Mouse (Mus musculus) limb, embryonic 14.5 days (tissue): Measurements from ENCODE around the gene Fmo2. TPM values are rescaled to one million over a fixed set of nuclear protein-coding genes. Genes with fewer than 3 reads are reported as not detected.
A peak's percentile ranks its signal among the peaks of the same experiment; 100 is the strongest.

Source experiments
- ATAC-seq: fragments of 200-750 bp; cut with Nextera tagmentation; 2 replicates; pipeline ENCODE4 v1.8.0; 2017; ENCODE audit warnings: low read depth, moderate number of reproducible peaks, moderate TSS enrichment; ENCODE audit not compliant: low FRiP score
- DNase-seq: peaks from one replicate; pipeline ENCODE4 v3.0.0-alpha.2; 2015; ENCODE audit warnings: low spot score
- H3K27ac ChIP-seq: fragments of 300-500 bp; sonication (generic); replicated peaks from 2 replicates; pipeline ENCODE4 v1.5.1; 2014; ENCODE audit warnings: low read depth, mild to moderate bottlenecking, low read length, moderate library complexity, mixed read lengths
- H3K27me3 ChIP-seq: fragments of 300-500 bp; sonication (generic); 2 replicates; pipeline ENCODE4 v1.6.1; 2014; ENCODE audit warnings: low read length, mixed read lengths; ENCODE audit not compliant: control insufficient read depth, insufficient read depth
- H3K36me3 ChIP-seq: fragments of 300-500 bp; sonication (generic); 2 replicates; pipeline ENCODE4 v1.6.1; 2014; ENCODE audit warnings: mild to moderate bottlenecking, low read length, moderate library complexity, mixed read lengths; ENCODE audit not compliant: control insufficient read depth, insufficient read depth
- H3K4me1 ChIP-seq: fragments of 300-500 bp; sonication (generic); 2 replicates; pipeline ENCODE4 v1.6.1; 2014; ENCODE audit warnings: antibody characterized with exemption, low read length, mixed read lengths; ENCODE audit not compliant: control insufficient read depth, insufficient read depth
- H3K4me2 ChIP-seq: fragments of 300-500 bp; sonication (generic); replicated peaks from 2 replicates; pipeline ENCODE4 v1.6.1; 2014; ENCODE audit warnings: low read depth, mild to moderate bottlenecking, low read length, moderate library complexity; ENCODE audit not compliant: severe bottlenecking
- H3K4me3 ChIP-seq: fragments of 300-500 bp; sonication (generic); replicated peaks from 2 replicates; pipeline ENCODE4 v1.5.1; 2014; ENCODE audit warnings: low read length
- H3K9ac ChIP-seq: fragments of 300-500 bp; sonication (generic); 2 replicates; pipeline ENCODE4 v1.6.1; 2014; ENCODE audit warnings: mild to moderate bottlenecking, low read depth, low read length, moderate library complexity; ENCODE audit not compliant: severe bottlenecking
- H3K9me3 ChIP-seq: fragments of 300-500 bp; sonication (generic); 2 replicates; pipeline ENCODE4 v1.6.1; 2016; ENCODE audit warnings: low read length; ENCODE audit not compliant: control insufficient read depth
- POLR2A ChIP-seq: fragments of 200-500 bp; IDR thresholded peaks from 2 replicates; pipeline ENCODE4 v1.8.0; 2012; ENCODE audit warnings: inconsistent platforms, mild to moderate bottlenecking, moderate library complexity, borderline replicate concordance; ENCODE audit not compliant: insufficient read depth, insufficient read length; ENCODE audit errors: extremely low read depth
- whole genome bisulfite sequencing: fragments of 180-500 bp; shearing (Covaris S2); extraction: QIAGEN DNeasy Blood & Tissue Kit; methylation state at CpG from one replicate; pipeline ENCODE4 v1.1.7; 2014; 5-methylcytosine and 5-hydroxymethylcytosine counted together
- polyA plus RNA-seq, 2 experiments: library from polyadenylated mRNA; depleted of rRNA in 1 of 2; stranded (reverse) in 1 of 2; unstranded in 1 of 2; fragments of >200 nt; fragmentation: Nextera tagmentation in 1 of 2; extraction: Ambion mirVana in 1 of 2; gene quantifications; 2 replicates each; pipeline versions ENCODE4 v1.2.1 to v1.2.3; 2012 to 2014

Fmo2 gene
- polyA plus RNA-seq, 2 experiments: 1.5 to 2.1 TPM

- Histone ChIP-seq H3K9me3 (no peaks in the 10 kb centered on the region), H3K4me2 (no peak overlapping the region), H3K9ac (no peak overlapping the region), H3K4me1 (peaks cover 6% of the 10 kb centered on the region), H3K27me3 (0 out of 2 replicates have a peak, but pooled peaks cover 6% of the 10 kb centered on the region), H3K4me3 (no peak overlapping the region), H3K27ac (no peak overlapping the region), H3K36me3 (no peaks in the 10 kb centered on the region)
- DNase-seq (peak; percentile 88), ATAC-seq (peak; percentile 86)
- WGBS: 22% methylated on average over 5 of the region's 5 CpGs
- no peak for TF ChIP-seq POLR2A
These were observed 39.6 kb upstream of the Fmo2 start for GRCm38 (mm10) chr1:162937970-162938695.

GRCm38 (mm10) chr1:162937415-162937814, 38.9 kb upstream of the Fmo2 start, which contains the start of gene Fmo6:
Fmo6 (minus strand) TSS chr1:162937515.
- TF ChIP-seq POLR2A: no peak
- Histone ChIP-seq H3K9me3 (no peaks in the 10 kb centered on the region), H3K9ac (no peak within 1 kb of the TSS), H3K4me2 (no peak within 1 kb of the TSS), H3K4me1 (peaks cover 6% of the 10 kb centered on the region), H3K27ac (no peak within 1 kb of the TSS), H3K4me3 (no peak within 1 kb of the TSS), H3K36me3 (no peaks in the 10 kb centered on the region), H3K27me3 (0 out of 2 replicates have a peak, but pooled peaks cover 6% of the 10 kb centered on the region)
- WGBS: 77% methylated on average over 6 of the region's 6 CpGs
- DNase-seq (no peak), ATAC-seq (no peak)

GRCm38 (mm10) chr1:162934374-162935012, 36.0 kb upstream of the Fmo2 start:
- Histone ChIP-seq H3K4me3 (no peak overlapping the region), H3K4me2 (no peak overlapping the region), H3K9ac (no peak overlapping the region), H3K4me1 (peaks cover 6% of the 10 kb centered on the region), H3K27me3 (0 out of 2 replicates have a peak, but pooled peaks cover 6% of the 10 kb centered on the region), H3K27ac (no peak overlapping the region), H3K9me3 (no peaks in the 10 kb centered on the region), H3K36me3 (no peaks in the 10 kb centered on the region)
- ATAC-seq (no peak), DNase-seq (no peak)
- no peak for TF ChIP-seq POLR2A
- 76% methylated on average over 4 of the region's 4 CpGs for WGBS

GRCm38 (mm10) chr1:162932386-162932785, 33.9 kb upstream of the Fmo2 start:
- no peak for ATAC-seq
- TF ChIP-seq POLR2A: no peak
- no peaks in the 10 kb centered on the region for H3K9me3 ChIP-seq

GRCm38 (mm10) chr1:162931880-162932279, 33.4 kb upstream of the Fmo2 start:
- H3K27me3 ChIP-seq: 0 out of 2 replicates have a peak, but pooled peaks cover 6% of the 10 kb centered on the region
- H3K4me1 ChIP-seq: no peaks in the 10 kb centered on the region
- DNase-seq (no peak), ATAC-seq (no peak)
- H3K27ac ChIP-seq: no peak overlapping the region; the same call in 1 of the 2 replicates
- no peak overlapping the region for H3K9ac ChIP-seq
- TF ChIP-seq POLR2A: no peak
- H3K4me3 ChIP-seq: no peak overlapping the region
- H3K4me2 ChIP-seq: no peak overlapping the region
- no peaks in the 10 kb centered on the region for H3K36me3 ChIP-seq
- no peaks in the 10 kb centered on the region for H3K9me3 ChIP-seq
- WGBS: 66% methylated on average over 5 of the region's 5 CpGs

More at GRCm38 (mm10) chr1:162932386-162932785, 33.9 kb upstream of the Fmo2 start:
- H3K27me3 ChIP-seq: 0 out of 2 replicates have a peak, but pooled peaks cover 6% of the 10 kb centered on the region
- no peak overlapping the region for H3K27ac ChIP-seq
- 78% methylated on average over 4 of the region's 4 CpGs for WGBS
- no peak overlapping the region for H3K4me3 ChIP-seq
- no peaks in the 10 kb centered on the region for H3K4me1 ChIP-seq
- H3K4me2 ChIP-seq: no peak overlapping the region
- H3K9ac ChIP-seq: no peak overlapping the region
- H3K36me3 ChIP-seq: no peaks in the 10 kb centered on the region
- no peak for DNase-seq
